Mouse (Mus musculus) layer of hippocampus, postnatal 25 days (tissue): ENCODE measurements around the gene Fkbp11. TPM values are rescaled to one million over a fixed set of nuclear protein-coding genes. Genes with fewer than 3 reads are reported as not detected.

Experiments
- total RNA-seq, 2 experiments: library from RNA; stranded (reverse); gene quantifications; 2 replicates each; pipeline ENCODE4 v1.2.3; 2021

The Fkbp11 gene
- total RNA-seq, 2 experiments from 2014 or later = 1.0 to 1.5 TPM

Other genes with a start within 250 kb of the Fkbp11 start
- not detected for gene Lalba, start 245.5 kb downstream of the Fkbp11 start, total RNA-seq
- gene Olfr279, start 235.8 kb downstream of the Fkbp11 start, total RNA-seq = under 1 TPM; 0.07 to 0.16 TPM
- 10 to 100 TPM; 59.5 to 59.7 TPM for gene Kansl2, start 193.9 kb downstream of the Fkbp11 start, total RNA-seq
- 10 to 100 TPM; 40.1 to 45.0 TPM for gene Ccnt1, start 157.3 kb downstream of the Fkbp11 start, total RNA-seq
- gene 4930415O20Rik, start 157.2 kb downstream of the Fkbp11 start, total RNA-seq = under 1 TPM in 1 of 2 experiments, not detected in 1; 0.73 TPM
- gene Adcy6, start 118.1 kb downstream of the Fkbp11 start, total RNA-seq = 10 to 100 TPM; 45.1 to 45.8 TPM
- gene Cacnb3, start 97.4 kb downstream of the Fkbp11 start, total RNA-seq = 100 to 1,000 TPM; 189 to 209 TPM
- 10 to 100 TPM; 75.8 to 79.9 TPM for gene Ddx23, start 65.3 kb downstream of the Fkbp11 start, total RNA-seq
- gene Rnd1, start 50.7 kb downstream of the Fkbp11 start, total RNA-seq = 1 to 10 TPM; 8.3 to 9.4 TPM
- gene Ccdc65, start 20.0 kb downstream of the Fkbp11 start, total RNA-seq = 10 to 100 TPM in 1 of 2 experiments, 1 to 10 TPM in 1; 9.0 to 11.1 TPM
- 100 to 1,000 TPM; 759 to 832 TPM for gene Arf3, start 35.0 kb upstream of the Fkbp11 start, total RNA-seq
- gene Wnt10b, start 50.0 kb upstream of the Fkbp11 start, total RNA-seq = under 1 TPM; 0.31 to 0.37 TPM
- not detected for gene Wnt1, start 61.7 kb upstream of the Fkbp11 start, total RNA-seq
- gene Ddn, start 81.3 kb upstream of the Fkbp11 start, total RNA-seq = 1,000 to 10,000 TPM; 1,586 to 1,599 TPM
- gene Prkag1, start 103.3 kb upstream of the Fkbp11 start, total RNA-seq = 10 to 100 TPM; 51.2 to 51.3 TPM
- 100 to 1,000 TPM in 1 of 2 experiments, 10 to 100 TPM in 1; 65.4 to 102 TPM for gene Kmt2d, start 143.0 kb upstream of the Fkbp11 start, total RNA-seq
- 1 to 10 TPM; 4.7 to 7.7 TPM for gene Rhebl1, start 166.3 kb upstream of the Fkbp11 start, total RNA-seq
- gene Dhh, start 170.3 kb upstream of the Fkbp11 start, total RNA-seq = under 1 TPM; 0.17 to 0.19 TPM
- 10 to 100 TPM; 11.5 to 17.9 TPM for gene Lmbr1l, start 190.0 kb upstream of the Fkbp11 start, total RNA-seq
- 100 to 1,000 TPM; 478 to 525 TPM for gene Tuba1b, start 206.4 kb upstream of the Fkbp11 start, total RNA-seq
- not detected for gene Gm49450, start 225.4 kb upstream of the Fkbp11 start, total RNA-seq
- 1,000 to 10,000 TPM; 1,021 to 1,172 TPM for gene Tuba1a, start 225.5 kb upstream of the Fkbp11 start, total RNA-seq